Mouse (Mus musculus) urinary bladder, adult 18-20 months (tissue): ENCODE measurements around the gene Tmem9b.

Experiments
- DNase-seq, 2 experiments: peaks; one replicate each; pipeline ENCODE4 v3.0.0; 2022; ENCODE audit warnings: low spot score in 2 of 2, mixed read lengths in 2 of 2

The Tmem9b gene

GRCm38 (mm10) chr7:109686585-109687128 lies 66.0 kb downstream of the Tmem9b start:
- DNase-seq: peak in 1 of 2 experiments; percentile 11
